Mouse (Mus musculus) brain, embryonic 14.5 days (tissue): ENCODE data around the gene Col8a2.
A peak's percentile ranks its signal among the peaks of the same experiment; 100 is the strongest.

Experiments used
- CTCF ChIP-seq: fragments of 200-500 bp; IDR thresholded peaks from 2 replicates; pipeline ENCODE4 v1.5.1; 2012; ENCODE audit warnings: inconsistent platforms, mild to moderate bottlenecking, moderate library complexity, borderline replicate concordance; ENCODE audit not compliant: insufficient read depth, insufficient read length; ENCODE audit errors: extremely low read depth
- POLR2A ChIP-seq: fragments of 200-500 bp; IDR thresholded peaks from 2 replicates; pipeline ENCODE4 v1.6.1; 2012; ENCODE audit warnings: mild to moderate bottlenecking, inconsistent platforms, borderline replicate concordance; ENCODE audit not compliant: poor library complexity, insufficient read depth, insufficient read length, severe bottlenecking; ENCODE audit errors: extremely low read depth

GRCm38 (mm10) chr4:126303877-126304276 lies 17.3 kb downstream of the Col8a2 start:
- TF ChIP-seq POLR2A = no peak
- TF ChIP-seq CTCF = peak; percentile 16; the same call in 1 of the 2 replicates
